Mouse (Mus musculus): ENCODE measurements around the gene Slc1a2.

Gene Slc1a2

GRCm38 (mm10) chr2:102760284-102761072 is 102.0 kb downstream of the Slc1a2 start:
- no peak for DNase-seq (ENCODE audit: extremely low read depth, low read depth, low spot score)

GRCm38 (mm10) chr2:102763176-102763575 is 104.7 kb downstream of the Slc1a2 start:
- peak; percentile 71 for DNase-seq (ENCODE audit: extremely low read depth, low read depth, low spot score)

GRCm38 (mm10) chr2:102763991-102764390 is 105.5 kb downstream of the Slc1a2 start:
- DNase-seq (ENCODE audit: extremely low read depth, low read depth, low spot score), result peak; percentile 97

- DNase-seq (ENCODE audit: extremely low read depth, low read depth, low spot score), result peak; percentile 55
These were observed 106.3 kb downstream of the Slc1a2 start for GRCm38 (mm10) chr2:102764602-102765374.

- no peak for DNase-seq (ENCODE audit: extremely low read depth, low read depth, low spot score)
These were observed 109.8 kb downstream of the Slc1a2 start for GRCm38 (mm10) chr2:102768267-102768666.

GRCm38 (mm10) chr2:102771304-102771703 is 112.8 kb downstream of the Slc1a2 start:
- DNase-seq (ENCODE audit: extremely low read depth, low read depth, low spot score), result no peak

- DNase-seq (ENCODE audit: extremely low read depth, low read depth, low spot score), result no peak
These were observed 113.8 kb downstream of the Slc1a2 start for GRCm38 (mm10) chr2:102772276-102772675.

GRCm38 (mm10) chr2:102774700-102775099 is 116.2 kb downstream of the Slc1a2 start:
- no peak for DNase-seq (ENCODE audit: extremely low read depth, low read depth, low spot score)

GRCm38 (mm10) chr2:102775561-102775960 is 117.1 kb downstream of the Slc1a2 start:
- no peak for DNase-seq (ENCODE audit: extremely low read depth, low read depth, low spot score)

GRCm38 (mm10) chr2:102778208-102778607 is 119.7 kb downstream of the Slc1a2 start:
- peak; percentile 76 for DNase-seq (ENCODE audit: extremely low read depth, low read depth, low spot score)

- DNase-seq (ENCODE audit: extremely low read depth, low read depth, low spot score), result no peak
These were observed 124.3 kb downstream of the Slc1a2 start for GRCm38 (mm10) chr2:102782751-102783150.

GRCm38 (mm10) chr2:102785696-102786095 is 127.2 kb downstream of the Slc1a2 start:
- DNase-seq (ENCODE audit: extremely low read depth, low read depth, low spot score), result no peak

- no peak for DNase-seq (ENCODE audit: extremely low read depth, low read depth, low spot score)
These were observed 133.2 kb downstream of the Slc1a2 start for GRCm38 (mm10) chr2:102791641-102792040.

- DNase-seq (ENCODE audit: extremely low read depth, low read depth, low spot score), result no peak
These were observed 134.3 kb downstream of the Slc1a2 start for GRCm38 (mm10) chr2:102792804-102793203.

GRCm38 (mm10) chr2:102795034-102795433 is 136.6 kb downstream of the Slc1a2 start:
- no peak for DNase-seq (ENCODE audit: extremely low read depth, low read depth, low spot score)

- no peak for DNase-seq (ENCODE audit: extremely low read depth, low read depth, low spot score)
These were observed 139.7 kb downstream of the Slc1a2 start for GRCm38 (mm10) chr2:102798149-102798548.

- DNase-seq (ENCODE audit: extremely low read depth, low read depth, low spot score), result no peak
These were observed 143.4 kb downstream of the Slc1a2 start for GRCm38 (mm10) chr2:102801899-102802298.

GRCm38 (mm10) chr2:102804109-102804508 is 145.7 kb downstream of the Slc1a2 start:
- no peak for DNase-seq (ENCODE audit: extremely low read depth, low read depth, low spot score)

GRCm38 (mm10) chr2:102805283-102805682 is 146.8 kb downstream of the Slc1a2 start:
- no peak for DNase-seq (ENCODE audit: extremely low read depth, low read depth, low spot score)

- no peak for DNase-seq (ENCODE audit: extremely low read depth, low read depth, low spot score)
These were observed 147.5 kb downstream of the Slc1a2 start for GRCm38 (mm10) chr2:102805761-102806496.

GRCm38 (mm10) chr2:102807633-102808032 is 149.2 kb downstream of the Slc1a2 start:
- no peak for DNase-seq (ENCODE audit: extremely low read depth, low read depth, low spot score)

Data from fat pad, adult 2 months (tissue).